In genomic region chr2:51767507-51768135, GRCm38 (mm10) we compare ENCODE assay signal across 14 mouse cellular contexts.
DNase-seq lines count a peak whose midpoint lies in the region; ATAC-seq lines count a peak whose summit lies in the region.
"Had no signal": no experiment of that assay in that cellular context is flagged by ENCODE, and none has a peak within 500 bp of the region (broad histone marks: within the 10 kb centered on the region; RNA-seq: fewer than 3 reads in every experiment).

No protein-coding gene starts in this region.

- no peak overlapping the region for H3K4me3 ChIP-seq in heart, embryonic 10.5 days
- H3K4me3 ChIP-seq in kidney, embryonic 14.5 days (ENCODE audit: low read length) = no peak overlapping the region
- H3K4me3 ChIP-seq: midbrain, embryonic 13.5 days had no signal

- intact Hi-C loops in heart, postnatal 14 days (cut with DNase I) = no loop called here

- no peak overlapping the region for H3K4me2 ChIP-seq in kidney, embryonic 14.5 days (replicated peaks; ENCODE audit: low read depth, low read length)
- H3K4me2 ChIP-seq: liver, embryonic 11.5 days; midbrain, embryonic 13.5 days had no signal

- no peak for DNase-seq in heart, embryonic 10.5 days (ENCODE audit: low spot score)
- DNase-seq in heart, postnatal 14 days = no peak
- DNase-seq in kidney, adult 8-10 months = no peak
- DNase-seq in embryo, embryonic 11.5 days (ENCODE audit: low read depth, low spot score) = peak; percentile 26
- DNase-seq in mesoderm, embryonic 11.5 days (ENCODE audit: low read depth, low spot score) = peak; percentile 73
- no peak for DNase-seq in right cerebral cortex, adult 2 months (ENCODE audit: low spot score in 2 of 2)
- no peak for DNase-seq in lung, postnatal 4 days
- DNase-seq: adrenal gland, postnatal 14 days; gastrocnemius, postnatal 14 days; kidney, postnatal 36 days; right cerebral cortex, postnatal 14 days had no signal

- H3K27me3 ChIP-seq in heart, embryonic 10.5 days (ENCODE audit: insufficient read depth, poor library complexity, severe bottlenecking) = no peaks in the 10 kb centered on the region
- H3K27me3 ChIP-seq in kidney, embryonic 14.5 days (ENCODE audit: control insufficient read depth, insufficient read depth, low read length) = no peaks in the 10 kb centered on the region
- H3K27me3 ChIP-seq: midbrain, embryonic 13.5 days had no signal

- H3K9ac ChIP-seq in kidney, embryonic 14.5 days (ENCODE audit: low read depth, low read length) = no peak overlapping the region
- H3K9ac ChIP-seq: midbrain, embryonic 13.5 days had no signal

- 0 out of 2 replicates have a peak, but pooled peaks have one; percentile 20 for ATAC-seq in kidney, embryonic 14.5 days (ENCODE audit: low FRiP score, low TSS enrichment)

- no peaks in the 10 kb centered on the region for H3K36me3 ChIP-seq in heart, embryonic 10.5 days
- no peaks in the 10 kb centered on the region for H3K36me3 ChIP-seq in kidney, embryonic 14.5 days (ENCODE audit: control insufficient read depth, insufficient read depth, low read length)
- H3K36me3 ChIP-seq: midbrain, embryonic 13.5 days had no signal

- H3K27ac ChIP-seq in heart, embryonic 10.5 days = peak overlapping the region; percentile 83
- no peak overlapping the region for H3K27ac ChIP-seq in kidney, embryonic 14.5 days (ENCODE audit: low read depth, low read length)
- H3K27ac ChIP-seq: midbrain, embryonic 13.5 days had no signal

- H3K9me3 ChIP-seq in heart, embryonic 10.5 days = no peaks in the 10 kb centered on the region
- no peaks in the 10 kb centered on the region for H3K9me3 ChIP-seq in kidney, embryonic 14.5 days (ENCODE audit: control insufficient read depth, low read length)
- H3K9me3 ChIP-seq: midbrain, embryonic 13.5 days had no signal

- H3K4me1 ChIP-seq in heart, embryonic 10.5 days = peaks cover 16% of the 10 kb centered on the region
- no peaks in the 10 kb centered on the region for H3K4me1 ChIP-seq in kidney, embryonic 14.5 days (ENCODE audit: control insufficient read depth, insufficient read depth, low read length)

- 57% methylated on average over 4 of the region's 4 CpGs for WGBS in heart, embryonic 10.5 days
- 54% methylated on average over 4 of the region's 4 CpGs for WGBS in kidney, embryonic 14.5 days

Comparison
In these comparisons a context has a peak if more than half of its experiments do, and no peak if none do; other contexts are left out.
1. DNase-seq: peak in embryo, embryonic 11.5 days (single experiment) and mesoderm, embryonic 11.5 days (single experiment); none in heart, embryonic 10.5 days (single experiment), heart, postnatal 14 days (0 of 2), kidney, adult 8-10 months (0 of 2), right cerebral cortex, adult 2 months (0 of 2) and lung, postnatal 4 days (0 of 2).